Mouse (Mus musculus) kidney, postnatal 25 days (tissue): ENCODE results near the gene Uvrag.

Experiments
- DNase-seq, 2 experiments: peaks; one replicate each; pipeline ENCODE4 v3.0.0; 2021; ENCODE audit warnings: mixed read lengths in 2 of 2

Uvrag gene

DNA sequence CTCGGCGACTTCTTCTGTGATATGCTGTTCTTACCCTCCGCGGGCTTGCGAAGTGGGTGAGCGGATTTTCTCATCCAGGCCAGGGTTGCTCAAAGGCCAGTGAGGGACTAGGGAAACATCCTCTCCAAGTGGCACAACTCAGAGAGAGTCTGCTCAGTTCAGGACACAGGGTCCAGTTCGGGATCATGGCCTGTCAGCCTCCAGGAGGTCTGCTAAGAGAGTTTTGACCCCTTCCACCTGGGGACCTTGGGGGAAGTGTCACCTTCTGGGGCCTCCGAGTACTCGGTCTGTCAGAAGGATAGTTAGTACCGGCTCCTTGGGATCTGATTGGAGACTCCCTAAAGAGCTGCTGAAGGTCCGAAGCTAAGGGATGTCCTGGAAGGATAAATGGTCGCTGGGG is 301.6 kb downstream of the Uvrag start:
- DNase-seq = no peak

- peak; percentile 65 to 70 for DNase-seq
These were observed 302.2 kb downstream of the Uvrag start for GRCm38 (mm10) chr7:98838729-98839141.

- DNase-seq = peak; percentile 84 to 86
These were observed 303.0 kb downstream of the Uvrag start for GRCm38 (mm10) chr7:98837901-98838300.

GRCm38 (mm10) chr7:98836646-98837045 is 304.3 kb downstream of the Uvrag start:
- DNase-seq = peak; percentile 59 to 81

- DNase-seq = no peak
These were observed 305.2 kb downstream of the Uvrag start for GRCm38 (mm10) chr7:98835519-98836441.
